Mouse (Mus musculus): Measurements from ENCODE around the gene Ksr2. TPM values are rescaled to one million over a fixed set of nuclear protein-coding genes. Genes with fewer than 3 reads are reported as not detected.
"Not testable (repeated sequence)": the region's sequence is repeated elsewhere in the genome, so short reads cannot be mapped to it uniquely, and the experiment has no call there.

The Ksr2 gene
- polyA plus RNA-seq, 1 experiment from 2014 or later, result 1.1 TPM

GRCm38 (mm10) chr5:117383198-117383597 is 30.6 kb upstream of the Ksr2 start:
- Histone ChIP-seq H3K27me3 (no peaks in the 10 kb centered on the region), H3K4me1 (peaks cover 10% of the 10 kb centered on the region), H3K9ac (no peak overlapping the region), H3K27ac (replicated peaks) (no peak overlapping the region), H3K36me3 (peaks cover 65% of the 10 kb centered on the region), H3K4me3 (replicated peaks) (no peak overlapping the region), H3K9me3 (replicated peaks) (no peaks in the 10 kb centered on the region), H3K4me2 (replicated peaks) (no peak overlapping the region)
- ATAC-seq (ENCODE audit: insufficient number of reproducible peaks, low FRiP score, low TSS enrichment, low read depth), result no peak
- WGBS, result 74% methylated on average over 12 of the region's 12 CpGs

- peaks cover 17% of the 10 kb centered on the region for H3K4me1 ChIP-seq
- ATAC-seq (ENCODE audit: insufficient number of reproducible peaks, low FRiP score, low TSS enrichment, low read depth), result peak; percentile 21; the same call in 1 of the 2 replicates
- H3K9me3 ChIP-seq (replicated peaks), result no peaks in the 10 kb centered on the region
- peaks cover 29% of the 10 kb centered on the region for H3K36me3 ChIP-seq
- H3K27ac ChIP-seq (replicated peaks), result peak overlapping the region; percentile 44; the same call in 1 of the 2 replicates
- H3K9ac ChIP-seq, result peak overlapping the region; percentile 89
- H3K4me2 ChIP-seq (replicated peaks), result peak overlapping the region; percentile 76
- no peaks in the 10 kb centered on the region for H3K27me3 ChIP-seq
- peak overlapping the region; percentile 91 for H3K4me3 ChIP-seq (replicated peaks)
- 8% methylated on average over 16 of the region's 16 CpGs for WGBS
Measured at GRCm38 (mm10) chr5:117388296-117388751, 25.5 kb upstream of the Ksr2 start.

- H3K36me3 ChIP-seq, result peaks cover 24% of the 10 kb centered on the region
- peaks cover 17% of the 10 kb centered on the region for H3K4me1 ChIP-seq
- no peaks in the 10 kb centered on the region for H3K27me3 ChIP-seq
- H3K9me3 ChIP-seq (replicated peaks), result no peaks in the 10 kb centered on the region
- H3K4me2 ChIP-seq (replicated peaks), result peak within 1 kb of the TSS; percentile 76
- ATAC-seq (ENCODE audit: insufficient number of reproducible peaks, low FRiP score, low TSS enrichment, low read depth), result peak; percentile 92
- WGBS, result under 1% methylated on average over 44 of the region's 44 CpGs
- peak within 1 kb of the TSS; percentile 89 for H3K9ac ChIP-seq
- H3K4me3 ChIP-seq (replicated peaks), result peak within 1 kb of the TSS; percentile 91
- peak within 1 kb of the TSS; percentile 44; the same call in 1 of the 2 replicates for H3K27ac ChIP-seq (replicated peaks)
Measured at GRCm38 (mm10) chr5:117388877-117389276, 24.9 kb upstream of the Ksr2 start, which contains the start of gene Rfc5. TSS of gene Rfc5 (minus strand) at chr5:117389047.

GRCm38 (mm10) chr5:117390895-117391294 is 22.9 kb upstream of the Ksr2 start:
- Histone ChIP-seq H3K9me3 (replicated peaks) (no peaks in the 10 kb centered on the region), H3K9ac (no peak overlapping the region), H3K4me3 (replicated peaks) (no peak overlapping the region), H3K36me3 (peaks cover 5% of the 10 kb centered on the region; the same call in 1 of the 2 replicates), H3K4me1 (peaks cover 17% of the 10 kb centered on the region), H3K4me2 (replicated peaks) (no peak overlapping the region), H3K27me3 (no peaks in the 10 kb centered on the region), H3K27ac (replicated peaks) (no peak overlapping the region)
- ATAC-seq (ENCODE audit: insufficient number of reproducible peaks, low FRiP score, low TSS enrichment, low read depth), result no peak
- WGBS, result 86% methylated on average over 1 of the region's 1 CpGs

GRCm38 (mm10) chr5:117395834-117396233 is 18.0 kb upstream of the Ksr2 start:
- H3K27ac ChIP-seq (replicated peaks), result no peak overlapping the region
- no peak overlapping the region for H3K9ac ChIP-seq
- WGBS, result 89% methylated on average over 5 of the region's 5 CpGs
- H3K4me1 ChIP-seq, result no peaks in the 10 kb centered on the region
- H3K36me3 ChIP-seq, result no peaks in the 10 kb centered on the region
- no peak overlapping the region for H3K4me3 ChIP-seq (replicated peaks)
- no peaks in the 10 kb centered on the region for H3K27me3 ChIP-seq
- H3K9me3 ChIP-seq (replicated peaks), result no peaks in the 10 kb centered on the region
- ATAC-seq (ENCODE audit: insufficient number of reproducible peaks, low FRiP score, low TSS enrichment, low read depth), result no peak
- H3K4me2 ChIP-seq (replicated peaks), result no peak overlapping the region

GRCm38 (mm10) chr5:117396596-117397014 is 17.2 kb upstream of the Ksr2 start:
- Histone ChIP-seq H3K9ac (no peak overlapping the region), H3K4me2 (replicated peaks) (no peak overlapping the region), H3K36me3 (no peaks in the 10 kb centered on the region), H3K4me1 (no peaks in the 10 kb centered on the region), H3K4me3 (replicated peaks) (no peak overlapping the region), H3K9me3 (replicated peaks) (no peaks in the 10 kb centered on the region), H3K27me3 (no peaks in the 10 kb centered on the region), H3K27ac (replicated peaks) (no peak overlapping the region)
- WGBS, result 68% methylated on average over 6 of the region's 6 CpGs
- no peak for ATAC-seq (ENCODE audit: insufficient number of reproducible peaks, low FRiP score, low TSS enrichment, low read depth)

- no peak for ATAC-seq (ENCODE audit: insufficient number of reproducible peaks, low FRiP score, low TSS enrichment, low read depth)
- Histone ChIP-seq H3K27ac (replicated peaks) (no peak overlapping the region), H3K36me3 (no peaks in the 10 kb centered on the region), H3K4me3 (replicated peaks) (no peak overlapping the region), H3K9me3 (replicated peaks) (no peaks in the 10 kb centered on the region), H3K9ac (no peak overlapping the region), H3K4me1 (no peaks in the 10 kb centered on the region), H3K27me3 (no peaks in the 10 kb centered on the region), H3K4me2 (replicated peaks) (no peak overlapping the region)
- 84% methylated on average over 6 of the region's 6 CpGs for WGBS
Measured at GRCm38 (mm10) chr5:117397371-117397770, 16.4 kb upstream of the Ksr2 start.

- ATAC-seq (ENCODE audit: insufficient number of reproducible peaks, low FRiP score, low TSS enrichment, low read depth), result no peak
- no peaks in the 10 kb centered on the region for H3K27me3 ChIP-seq
- H3K9me3 ChIP-seq (replicated peaks), result no peaks in the 10 kb centered on the region
- 13% methylated on average over 5 of the region's 5 CpGs for WGBS
- H3K36me3 ChIP-seq, result no peaks in the 10 kb centered on the region
- H3K4me1 ChIP-seq, result no peaks in the 10 kb centered on the region
- no peak overlapping the region for H3K4me2 ChIP-seq (replicated peaks)
- no peak overlapping the region for H3K4me3 ChIP-seq (replicated peaks)
- no peak overlapping the region for H3K27ac ChIP-seq (replicated peaks)
- H3K9ac ChIP-seq, result no peak overlapping the region
Measured at GRCm38 (mm10) chr5:117398007-117398550, 15.7 kb upstream of the Ksr2 start.

GRCm38 (mm10) chr5:117399281-117399680 is 14.5 kb upstream of the Ksr2 start:
- H3K4me1 ChIP-seq, result no peaks in the 10 kb centered on the region
- 73% methylated on average over 9 of the region's 9 CpGs for WGBS
- H3K27me3 ChIP-seq, result no peaks in the 10 kb centered on the region
- no peak overlapping the region for H3K27ac ChIP-seq (replicated peaks)
- peak; percentile 24; the same call in 1 of the 2 replicates for ATAC-seq (ENCODE audit: insufficient number of reproducible peaks, low FRiP score, low TSS enrichment, low read depth)
- H3K9ac ChIP-seq, result no peak overlapping the region
- H3K4me3 ChIP-seq (replicated peaks), result no peak overlapping the region
- no peaks in the 10 kb centered on the region for H3K36me3 ChIP-seq
- H3K4me2 ChIP-seq (replicated peaks), result no peak overlapping the region
- no peaks in the 10 kb centered on the region for H3K9me3 ChIP-seq (replicated peaks)

- WGBS, result 84% methylated on average over 8 of the region's 8 CpGs
- no peak overlapping the region for H3K27ac ChIP-seq (replicated peaks)
- no peaks in the 10 kb centered on the region for H3K27me3 ChIP-seq
- H3K4me1 ChIP-seq, result no peaks in the 10 kb centered on the region
- no peak overlapping the region for H3K9ac ChIP-seq
- no peak overlapping the region for H3K4me3 ChIP-seq (replicated peaks)
- H3K36me3 ChIP-seq, result no peaks in the 10 kb centered on the region
- no peak for ATAC-seq (ENCODE audit: insufficient number of reproducible peaks, low FRiP score, low TSS enrichment, low read depth)
- H3K4me2 ChIP-seq (replicated peaks), result no peak overlapping the region
- no peaks in the 10 kb centered on the region for H3K9me3 ChIP-seq (replicated peaks)
Measured at GRCm38 (mm10) chr5:117403609-117404008, 10.2 kb upstream of the Ksr2 start.

GRCm38 (mm10) chr5:117404671-117405070 is 9.1 kb upstream of the Ksr2 start:
- WGBS, result 88% methylated on average over 2 of the region's 2 CpGs
- not testable (repeated sequence) for H3K9ac ChIP-seq; ATAC-seq (ENCODE audit: insufficient number of reproducible peaks, low FRiP score, low TSS enrichment, low read depth); H3K9me3 ChIP-seq (replicated peaks); H3K4me2 ChIP-seq (replicated peaks); H3K27ac ChIP-seq (replicated peaks); H3K4me1 ChIP-seq; H3K4me3 ChIP-seq (replicated peaks); H3K27me3 ChIP-seq; H3K36me3 ChIP-seq

GRCm38 (mm10) chr5:117408216-117408615 is 5.6 kb upstream of the Ksr2 start:
- Histone ChIP-seq H3K9ac (no peak overlapping the region), H3K27me3 (peaks cover 22% of the 10 kb centered on the region), H3K4me3 (replicated peaks) (no peak overlapping the region), H3K27ac (replicated peaks) (no peak overlapping the region), H3K36me3 (no peaks in the 10 kb centered on the region), H3K4me1 (peaks cover 1% of the 10 kb centered on the region), H3K9me3 (replicated peaks) (no peaks in the 10 kb centered on the region), H3K4me2 (replicated peaks) (no peak overlapping the region)
- WGBS, result 63% methylated on average over 4 of the region's 4 CpGs
- ATAC-seq (ENCODE audit: insufficient number of reproducible peaks, low FRiP score, low TSS enrichment, low read depth), result no peak

All from embryonic facial prominence, embryonic 15.5 days (tissue).